Mouse (Mus musculus): ENCODE measurements around the gene Myo1h.

DNA sequence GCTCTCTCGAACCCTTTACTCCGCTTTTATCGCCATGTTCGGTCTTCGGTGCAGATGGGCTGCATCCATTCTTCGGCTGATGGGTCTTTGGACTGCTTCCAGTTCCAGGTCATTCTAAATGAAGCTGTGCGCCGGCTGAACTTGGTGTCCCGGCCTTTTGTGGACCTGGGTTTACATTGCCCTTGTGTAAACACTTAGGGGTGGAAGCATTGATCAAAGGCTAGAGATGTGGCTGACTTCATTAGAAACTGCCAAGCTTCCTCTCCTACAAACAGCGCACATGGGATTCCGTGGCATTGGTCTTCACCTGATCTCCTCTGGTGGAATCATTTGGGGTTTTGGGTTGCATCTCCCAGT lies 20.7 kb downstream of the Myo1h start:
- TF ChIP-seq CTCF (IDR thresholded peaks at IDR 0.05; ENCODE audit: low read depth): no peak
- no peak for TF ChIP-seq EP300 (IDR thresholded peaks at IDR 0.05; ENCODE audit: low read depth)

Measured in liver, embryonic 14.5 days (tissue).